Mouse (Mus musculus) v-Abl transformed pro-B cells (cell line): ENCODE measurements around the gene Fabp3.

Source experiments
- in situ Hi-C, 2 experiments: fragments of 400-800 bp; cut with MboI; formaldehyde crosslinking; loops; one replicate each; pipeline ENCODE4 v1.15.1; 2025; ENCODE audit not compliant: unreplicated experiment in 2 of 2

Gene Fabp3

DNA sequence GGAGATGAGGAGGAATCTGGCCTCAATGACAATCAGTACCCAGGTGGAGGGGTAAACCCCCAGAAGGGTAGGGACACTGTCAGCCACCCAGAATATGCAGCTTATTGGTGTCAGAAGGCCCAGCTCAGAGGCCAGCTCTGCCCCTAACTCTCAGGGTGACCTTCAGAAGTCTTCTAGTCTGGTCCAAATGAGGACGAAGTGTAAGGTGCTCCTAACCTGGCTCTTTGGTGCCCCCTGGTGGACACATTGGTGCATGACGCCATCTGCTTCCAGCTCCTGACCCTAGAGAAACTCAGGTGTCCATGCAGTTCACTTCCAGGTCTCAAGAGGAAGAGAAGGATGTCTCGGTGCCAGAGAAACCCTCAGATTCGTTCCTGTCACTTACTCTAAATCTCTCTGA, 16.1 kb upstream of the Fabp3 start:
- in situ Hi-C loops = loop anchor here in 1 of 2 experiments (5.0 kb wide), 1 partner anchor 95 kb away; no protein-coding TSS in a partner anchor

DNA sequence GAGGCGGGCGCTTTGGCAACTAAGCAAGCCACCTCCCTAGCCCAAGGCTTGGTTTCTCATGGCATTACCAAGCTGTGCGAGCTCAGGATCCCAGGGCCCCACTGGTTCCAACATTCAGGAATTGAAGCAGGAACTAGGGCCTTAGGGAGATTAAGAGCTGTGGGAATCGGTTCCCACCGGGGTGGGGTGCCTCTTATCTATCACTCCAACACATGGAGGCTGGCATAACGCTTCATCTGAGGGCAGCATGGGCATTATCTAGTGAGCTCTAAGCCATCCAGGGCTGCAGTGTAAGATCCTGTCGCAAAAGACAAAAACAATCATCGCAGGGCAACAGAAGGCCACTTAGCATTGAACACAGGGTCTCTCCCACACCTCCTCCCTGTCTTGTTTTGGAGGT, 13.9 kb upstream of the Fabp3 start:
- in situ Hi-C loops = loop anchor here in 1 of 2 experiments (5.0 kb wide), 1 partner anchor 97 kb away; no protein-coding TSS in a partner anchor

DNA sequence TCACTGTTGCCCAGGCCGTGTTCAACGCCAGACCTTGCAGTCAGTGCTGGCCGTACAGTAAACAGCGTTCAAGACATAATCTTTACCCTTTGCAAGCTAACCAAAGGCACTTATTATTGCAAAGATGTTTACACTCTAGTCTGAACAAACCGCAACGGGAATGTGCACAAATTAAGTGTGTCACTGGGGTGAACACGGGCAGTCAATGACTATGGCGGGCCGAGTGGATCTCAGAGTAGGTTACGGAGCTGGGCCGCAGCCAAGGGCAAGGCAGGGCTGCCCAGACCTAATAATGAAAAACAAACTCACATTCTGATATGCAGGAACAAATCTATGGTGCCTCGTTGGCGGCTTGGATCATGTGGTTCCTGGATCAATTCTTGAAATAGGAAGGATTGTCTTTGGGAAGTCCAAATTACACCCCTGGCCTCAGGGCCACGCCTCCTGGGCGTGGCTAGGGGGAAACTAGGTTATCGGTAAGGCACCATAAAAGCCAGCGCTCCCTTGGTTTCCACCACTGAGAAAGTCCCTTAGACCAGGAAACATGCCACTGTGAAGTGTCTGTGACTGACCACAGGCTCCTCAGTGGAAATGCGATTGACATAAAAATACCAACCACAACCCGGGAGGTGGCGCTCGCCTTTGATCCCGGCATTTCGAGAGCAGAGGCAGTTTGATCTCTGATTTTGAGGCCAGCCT, 13.2 kb upstream of the Fabp3 start:
- in situ Hi-C loops = loop anchor here in 1 of 2 experiments (5.0 kb wide), 1 partner anchor 578 kb away; no protein-coding TSS in a partner anchor

DNA sequence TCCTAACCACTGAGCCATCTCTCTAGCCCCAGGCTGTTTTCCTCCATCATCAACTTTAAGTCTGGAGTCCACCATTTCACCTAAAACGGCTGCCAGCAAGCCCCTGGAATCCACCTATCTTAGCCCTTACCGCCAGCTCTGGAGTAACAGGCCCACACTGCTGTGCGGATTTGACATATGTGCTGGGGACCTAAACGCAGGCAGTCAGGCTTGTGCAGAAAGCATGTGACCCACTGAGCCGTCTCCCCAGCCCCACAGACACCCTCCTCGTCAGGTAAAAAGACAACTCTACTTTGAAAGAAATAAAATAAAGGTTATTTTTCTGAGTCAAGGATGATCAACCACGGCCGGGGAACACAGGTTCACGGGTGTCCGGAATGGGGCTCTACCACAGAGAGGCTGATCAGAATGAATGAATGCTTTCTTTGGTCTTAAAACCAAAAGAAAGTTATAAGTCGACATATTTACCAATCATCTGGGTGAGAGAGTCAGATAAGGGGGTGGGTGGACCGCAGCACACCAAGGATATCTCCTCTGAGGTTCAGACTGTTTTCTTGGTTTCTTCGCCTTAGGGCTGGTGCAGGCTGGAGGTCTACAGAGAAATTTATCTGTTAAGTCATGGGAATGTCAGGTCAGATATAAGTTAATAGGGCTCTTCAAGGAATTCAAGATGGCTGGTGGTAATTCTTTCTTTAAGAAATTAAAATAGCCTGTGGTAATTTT, 12.0 kb upstream of the Fabp3 start:
- in situ Hi-C loops = loop anchor here in 1 of 2 experiments (5.0 kb wide), 1 partner anchor 579 kb away; no protein-coding TSS in a partner anchor

GRCm38 (mm10) chr4:130297123-130297529, 11.3 kb upstream of the Fabp3 start:
- in situ Hi-C loops = loop anchor here in 1 of 2 experiments (5.0 kb wide), 1 partner anchor 580 kb away; no protein-coding TSS in a partner anchor

- in situ Hi-C loops = loop anchor here in 1 of 2 experiments (5.0 kb wide), 1 partner anchor 582 kb away; no protein-coding TSS in a partner anchor
Observed at GRCm38 (mm10) chr4:130298877-130299628, 9.3 kb upstream of the Fabp3 start.

DNA sequence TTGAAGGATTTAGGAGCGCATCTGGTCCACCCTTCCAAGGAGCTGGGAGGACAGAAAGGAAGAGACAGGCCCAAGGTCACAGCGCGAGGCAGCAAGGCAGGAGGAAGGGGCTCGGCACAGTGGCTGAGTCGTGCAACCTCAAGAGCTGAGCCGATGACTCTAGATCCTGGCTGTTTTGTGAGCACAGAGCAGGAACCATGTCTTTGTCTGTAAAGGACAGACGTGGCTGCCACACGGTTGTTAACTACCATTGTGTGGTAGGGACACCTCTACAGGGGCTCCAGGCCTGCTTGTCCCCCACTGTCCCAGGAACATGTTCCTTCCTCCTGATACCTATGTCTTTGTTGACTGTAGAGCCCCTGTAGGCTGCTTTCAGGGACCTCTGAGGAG, 8.8 kb upstream of the Fabp3 start:
- in situ Hi-C loops = loop anchor here in 1 of 2 experiments (5.0 kb wide), 1 partner anchor 582 kb away; no protein-coding TSS in a partner anchor

GRCm38 (mm10) chr4:130302285-130302870, 6.0 kb upstream of the Fabp3 start:
- in situ Hi-C loops = no loop called here

GRCm38 (mm10) chr4:130304746-130305145, 3.6 kb upstream of the Fabp3 start:
- in situ Hi-C loops = no loop called here

- in situ Hi-C loops = no loop called here
Observed at GRCm38 (mm10) chr4:130306796-130307630, 1.4 kb upstream of the Fabp3 start.

DNA sequence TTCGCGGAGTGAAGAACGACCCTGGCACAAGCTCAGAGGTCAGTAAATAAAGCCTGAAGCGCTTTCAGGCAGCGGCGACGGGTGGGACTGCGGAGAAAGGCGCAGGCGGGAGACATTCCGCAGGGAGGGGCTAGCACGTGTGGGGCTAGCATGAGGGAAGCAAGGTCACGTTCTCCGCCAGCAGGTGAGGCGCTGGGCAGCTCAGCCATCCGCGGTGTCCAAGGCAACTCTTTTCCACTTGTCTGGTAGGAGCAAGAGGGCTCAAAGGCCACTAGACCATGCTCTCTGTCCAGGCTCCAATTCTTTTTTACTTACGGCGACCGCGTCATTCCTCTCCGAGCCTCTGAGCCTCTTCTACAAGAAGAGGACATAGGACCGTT, 554 bp upstream of the Fabp3 start:
- in situ Hi-C loops = no loop called here

- in situ Hi-C loops = no loop called here
Observed at GRCm38 (mm10) chr4:130309254-130309653, 859 bp downstream of the Fabp3 start.

DNA sequence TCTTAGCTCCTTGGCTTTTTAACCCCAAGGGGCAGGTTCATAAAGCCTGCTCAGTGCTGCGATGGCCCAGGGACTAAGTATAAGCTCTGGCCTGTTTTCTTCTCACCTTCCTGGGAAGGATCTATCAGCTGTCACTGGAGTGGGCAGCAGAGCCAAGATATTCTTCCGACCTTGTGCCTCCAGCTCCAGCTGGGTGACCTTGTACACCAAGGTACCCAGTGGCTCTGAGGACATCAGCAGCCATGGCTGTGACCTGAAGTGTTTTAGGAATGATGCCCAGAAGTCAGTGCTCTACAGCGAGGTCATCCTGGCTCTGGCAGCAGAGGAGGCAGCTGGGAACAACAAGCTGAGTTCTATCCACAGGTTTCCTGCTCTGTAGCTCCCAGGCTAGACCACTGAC, 4.1 kb downstream of the Fabp3 start:
- in situ Hi-C loops = no loop called here

GRCm38 (mm10) chr4:130313552-130313951, 5.2 kb downstream of the Fabp3 start:
- in situ Hi-C loops = no loop called here

- in situ Hi-C loops = no loop called here
Observed at GRCm38 (mm10) chr4:130315771-130316527, 7.6 kb downstream of the Fabp3 start.

DNA sequence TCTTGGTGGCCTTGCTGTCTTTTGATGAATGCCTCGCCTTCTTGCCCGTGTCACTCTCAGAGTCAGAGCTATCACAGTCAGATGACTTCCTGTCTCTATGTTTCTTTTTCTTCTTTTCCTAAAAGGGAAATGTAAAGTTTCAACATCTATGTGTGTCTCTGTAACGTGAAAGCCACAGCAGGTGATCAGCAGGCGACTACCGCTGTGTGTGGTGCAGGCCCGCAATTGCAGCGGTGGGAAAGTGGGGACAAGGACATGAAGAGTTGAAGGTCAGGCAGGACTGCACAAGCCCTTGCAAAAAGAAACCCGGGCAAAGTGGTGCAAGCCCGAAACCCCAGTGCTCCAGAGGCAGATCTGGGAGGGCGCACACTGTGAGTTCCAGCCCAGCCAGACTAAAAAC, 8.3 kb downstream of the Fabp3 start:
- in situ Hi-C loops = no loop called here

- in situ Hi-C loops = no loop called here
Observed at GRCm38 (mm10) chr4:130318122-130318521, 9.7 kb downstream of the Fabp3 start.

DNA sequence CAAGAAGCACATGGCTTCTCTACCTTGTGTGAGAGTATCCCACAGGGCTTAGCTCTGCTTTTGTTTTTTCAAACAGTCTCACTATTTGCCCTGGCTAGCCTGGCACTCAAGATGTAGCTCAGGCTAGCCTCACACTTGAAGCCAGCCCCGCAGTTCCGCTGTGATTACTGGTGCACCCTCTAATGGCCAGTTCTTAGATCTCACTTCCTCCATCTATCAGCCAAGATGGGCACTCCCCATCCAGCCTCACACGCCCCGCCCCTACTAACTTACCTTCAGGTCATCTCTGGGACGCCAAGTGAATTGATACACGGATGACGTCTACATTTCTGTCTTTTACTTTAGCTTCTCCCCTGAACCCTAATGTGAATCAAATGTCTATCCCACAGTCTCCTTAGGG, 11.2 kb downstream of the Fabp3 start:
- in situ Hi-C loops = no loop called here

DNA sequence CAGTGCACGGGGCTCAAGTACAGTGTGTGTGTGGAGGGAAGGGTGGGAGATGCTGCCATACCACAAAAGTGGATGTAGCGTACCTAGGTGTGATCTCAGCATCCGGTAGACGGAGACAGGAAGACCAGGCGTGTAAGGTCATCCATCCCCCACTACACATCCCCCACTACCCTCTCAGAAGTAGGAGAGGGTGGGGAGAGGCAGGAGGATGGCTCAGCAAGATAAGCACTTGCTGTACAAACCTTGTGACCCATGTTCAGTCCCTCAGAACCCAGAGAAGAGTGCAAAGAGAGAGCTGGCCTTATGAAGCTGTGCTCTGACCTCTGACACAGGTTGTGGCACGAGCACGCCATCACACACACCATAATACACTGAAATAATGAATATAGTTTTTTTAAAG, 13.2 kb downstream of the Fabp3 start:
- in situ Hi-C loops = no loop called here
